Mouse (Mus musculus): ENCODE data around the gene Nt5c3b.

The Nt5c3b gene

GRCm38 (mm10) chr11:100421537-100421936, 20.1 kb downstream of the Nt5c3b start:
- TF ChIP-seq POU5F1 (IDR thresholded peaks at IDR 0.05; ENCODE audit: borderline replicate concordance, low read length), result no peak
- no peak for TF ChIP-seq CTCF (conservative IDR thresholded peaks at IDR 0.05; ENCODE audit: low read length)
- TF ChIP-seq NANOG (IDR thresholded peaks at IDR 0.05; ENCODE audit: borderline replicate concordance, low read length), result no peak
- peaks cover 23% of the 10 kb centered on the region for H3K36me3 ChIP-seq (ENCODE audit: insufficient read depth, low read length)
- peaks cover 41% of the 10 kb centered on the region for H3K27me3 ChIP-seq (ENCODE audit: insufficient read depth, low read length)
- no peaks in the 10 kb centered on the region for H3K9me3 ChIP-seq (ENCODE audit: low read length)
- peaks cover 64% of the 10 kb centered on the region for H3K4me1 ChIP-seq (replicated peaks; ENCODE audit: low read depth, low read length)
- H3K4me3 ChIP-seq (replicated peaks; ENCODE audit: low read length), result peak overlapping the region; percentile 68

DNA sequence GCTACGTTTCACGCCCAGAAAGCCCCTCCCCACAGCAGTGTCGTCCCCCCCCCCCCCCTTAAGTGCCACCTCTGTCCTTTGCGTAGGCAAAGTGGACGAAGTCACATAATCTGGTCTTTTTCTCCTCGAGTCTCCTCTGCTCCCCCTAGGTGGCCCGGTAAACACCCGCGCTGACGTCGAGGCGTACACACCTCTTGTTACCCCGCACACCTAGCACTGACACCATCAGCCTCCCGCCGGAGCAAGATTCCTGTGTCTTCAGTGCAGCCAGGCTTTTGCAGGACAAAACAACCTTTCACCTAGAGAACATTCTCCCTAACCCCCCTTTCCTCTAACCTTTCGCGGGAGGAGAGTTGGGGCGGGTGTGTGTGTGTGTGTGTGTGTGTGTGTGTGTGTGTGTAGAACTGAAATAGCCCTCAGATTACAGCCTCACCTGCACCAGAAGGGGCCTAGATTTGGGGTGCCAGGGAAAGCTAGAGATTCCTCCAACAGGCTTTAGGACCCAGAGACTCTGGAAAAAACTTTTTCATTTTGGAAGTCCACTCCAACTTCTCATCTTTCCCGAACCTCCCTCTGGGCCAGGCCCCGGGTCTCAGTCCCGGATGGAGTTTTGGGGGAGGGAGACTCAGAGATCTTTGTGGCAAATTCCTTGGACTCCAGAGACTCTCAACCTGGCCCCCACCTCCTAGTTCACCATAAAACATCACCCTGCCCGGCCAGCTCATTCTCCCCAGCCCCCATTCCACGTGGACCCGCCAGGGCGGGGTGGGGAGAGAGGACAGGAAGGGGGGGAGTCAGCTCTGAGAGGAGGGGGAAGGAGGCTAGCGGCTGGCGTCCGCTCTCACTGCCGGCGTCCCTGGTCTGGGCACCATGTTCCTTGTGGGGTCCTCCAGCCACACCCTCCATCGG, 26.4 kb downstream of the Nt5c3b start, which contains the start of gene Fkbp10:
TSS of gene Fkbp10 (plus strand) at position 784 of the 909 bp plus-strand sequence.
- Histone ChIP-seq H3K4me3 (replicated peaks; ENCODE audit: low read length) (peak within 1 kb of the TSS; percentile 81), H3K9me3 (ENCODE audit: low read length) (no peaks in the 10 kb centered on the region), H3K4me1 (replicated peaks; ENCODE audit: low read depth, low read length) (peaks cover 69% of the 10 kb centered on the region), H3K27me3 (ENCODE audit: insufficient read depth, low read length) (peaks cover 50% of the 10 kb centered on the region), H3K36me3 (ENCODE audit: insufficient read depth, low read length) (peaks cover 16% of the 10 kb centered on the region)
- TF ChIP-seq NANOG (IDR thresholded peaks at IDR 0.05; ENCODE audit: borderline replicate concordance, low read length) (no peak), CTCF (conservative IDR thresholded peaks at IDR 0.05; ENCODE audit: low read length) (no peak), POU5F1 (IDR thresholded peaks at IDR 0.05; ENCODE audit: borderline replicate concordance, low read length) (no peak)

DNA sequence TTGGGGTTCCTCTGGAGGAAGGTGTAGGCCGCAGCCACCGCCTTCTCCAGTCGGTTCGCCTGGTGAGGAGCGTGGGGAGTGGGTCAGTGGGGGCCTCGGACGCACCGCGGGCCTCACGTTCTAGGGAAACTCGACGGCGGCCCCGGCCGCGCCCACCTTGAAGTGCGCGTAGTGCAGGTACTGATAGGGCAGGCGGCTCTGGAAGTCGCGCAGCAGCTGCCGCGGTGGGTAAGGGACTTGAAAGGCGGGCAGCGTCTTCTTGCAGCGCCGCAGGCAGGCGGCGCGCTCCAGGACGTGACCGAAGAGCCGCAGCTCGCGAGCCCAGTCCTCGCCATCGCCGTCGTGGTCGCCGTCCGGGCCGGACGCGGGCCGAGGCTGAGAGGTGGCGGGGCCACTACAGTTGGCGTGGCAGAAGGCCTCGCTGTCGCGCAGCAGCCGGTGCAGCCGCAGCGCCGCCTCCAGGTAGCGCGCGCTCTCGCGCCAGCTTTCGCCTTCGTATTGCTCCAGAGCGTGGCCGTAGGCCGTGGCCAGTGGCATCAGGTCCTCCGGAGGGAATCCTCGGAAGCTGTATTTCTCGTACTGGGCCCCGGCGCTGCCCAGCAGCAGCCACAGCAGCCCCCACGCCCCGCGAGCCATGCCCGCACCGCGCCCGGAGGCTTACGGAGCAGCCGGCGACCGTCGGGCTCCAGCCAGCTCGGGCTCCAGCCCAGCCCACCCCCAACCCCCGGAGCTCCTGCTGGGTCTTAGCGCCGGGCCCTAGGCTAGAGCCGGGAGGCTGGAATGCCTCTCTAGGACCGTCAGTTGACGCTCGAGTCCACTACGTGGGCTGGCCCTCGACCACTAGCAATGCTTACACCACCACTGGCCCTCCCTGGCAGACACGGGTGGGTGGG, 27.3 kb downstream of the Nt5c3b start, which contains the start of gene P3h4:
TSS of gene P3h4 (minus strand) at position 816 of the 893 bp plus-strand sequence.
- peaks cover 71% of the 10 kb centered on the region for H3K4me1 ChIP-seq (replicated peaks; ENCODE audit: low read depth, low read length)

GRCm38 (mm10) chr11:100413541-100413940, 28.1 kb downstream of the Nt5c3b start:
- H3K4me3 ChIP-seq (replicated peaks; ENCODE audit: low read length), result peak overlapping the region; percentile 81
- TF ChIP-seq POU5F1 (IDR thresholded peaks at IDR 0.05; ENCODE audit: borderline replicate concordance, low read length) (no peak), CTCF (conservative IDR thresholded peaks at IDR 0.05; ENCODE audit: low read length) (no peak), NANOG (IDR thresholded peaks at IDR 0.05; ENCODE audit: borderline replicate concordance, low read length) (no peak)

More for the DNA sequence above, 27.3 kb downstream of the Nt5c3b start, which contains the start of gene P3h4:
- H3K27me3 ChIP-seq (ENCODE audit: insufficient read depth, low read length), result peaks cover 50% of the 10 kb centered on the region
- peaks cover 22% of the 10 kb centered on the region for H3K36me3 ChIP-seq (ENCODE audit: insufficient read depth, low read length)
- H3K9me3 ChIP-seq (ENCODE audit: low read length), result no peaks in the 10 kb centered on the region
- H3K4me3 ChIP-seq (replicated peaks; ENCODE audit: low read length), result peak within 1 kb of the TSS; percentile 81
- no peak for TF ChIP-seq CTCF (conservative IDR thresholded peaks at IDR 0.05; ENCODE audit: low read length)
- TF ChIP-seq NANOG (IDR thresholded peaks at IDR 0.05; ENCODE audit: borderline replicate concordance, low read length), result no peak
- no peak for TF ChIP-seq POU5F1 (IDR thresholded peaks at IDR 0.05; ENCODE audit: borderline replicate concordance, low read length)

GRCm38 (mm10) chr11:100411736-100412135, 29.9 kb downstream of the Nt5c3b start:
- H3K9me3 ChIP-seq (ENCODE audit: low read length), result no peaks in the 10 kb centered on the region
- H3K4me3 ChIP-seq (replicated peaks; ENCODE audit: low read length), result peak overlapping the region; percentile 57
- H3K4me1 ChIP-seq (replicated peaks; ENCODE audit: low read depth, low read length), result peaks cover 93% of the 10 kb centered on the region
- peaks cover 41% of the 10 kb centered on the region for H3K27me3 ChIP-seq (ENCODE audit: insufficient read depth, low read length)
- no peak for TF ChIP-seq CTCF (conservative IDR thresholded peaks at IDR 0.05; ENCODE audit: low read length)
- no peak for TF ChIP-seq NANOG (IDR thresholded peaks at IDR 0.05; ENCODE audit: borderline replicate concordance, low read length)
- no peak for TF ChIP-seq POU5F1 (IDR thresholded peaks at IDR 0.05; ENCODE audit: borderline replicate concordance, low read length)
- peaks cover 37% of the 10 kb centered on the region for H3K36me3 ChIP-seq (ENCODE audit: insufficient read depth, low read length)

More at GRCm38 (mm10) chr11:100413541-100413940, 28.1 kb downstream of the Nt5c3b start:
- H3K9me3 ChIP-seq (ENCODE audit: low read length), result no peaks in the 10 kb centered on the region
- peaks cover 78% of the 10 kb centered on the region for H3K4me1 ChIP-seq (replicated peaks; ENCODE audit: low read depth, low read length)
- H3K36me3 ChIP-seq (ENCODE audit: insufficient read depth, low read length), result peaks cover 29% of the 10 kb centered on the region
- peaks cover 50% of the 10 kb centered on the region for H3K27me3 ChIP-seq (ENCODE audit: insufficient read depth, low read length)

- peaks cover 86% of the 10 kb centered on the region for H3K4me1 ChIP-seq (replicated peaks; ENCODE audit: low read depth, low read length)
- H3K9me3 ChIP-seq (ENCODE audit: low read length), result no peaks in the 10 kb centered on the region
- TF ChIP-seq CTCF (conservative IDR thresholded peaks at IDR 0.05; ENCODE audit: low read length), result no peak
- TF ChIP-seq POU5F1 (IDR thresholded peaks at IDR 0.05; ENCODE audit: borderline replicate concordance, low read length), result no peak
- TF ChIP-seq NANOG (IDR thresholded peaks at IDR 0.05; ENCODE audit: borderline replicate concordance, low read length), result no peak
- peaks cover 37% of the 10 kb centered on the region for H3K36me3 ChIP-seq (ENCODE audit: insufficient read depth, low read length)
- H3K27me3 ChIP-seq (ENCODE audit: insufficient read depth, low read length), result peaks cover 22% of the 10 kb centered on the region
- H3K4me3 ChIP-seq (replicated peaks; ENCODE audit: low read length), result no peak overlapping the region
Observed at GRCm38 (mm10) chr11:100409686-100410085, 31.9 kb downstream of the Nt5c3b start.

- H3K36me3 ChIP-seq (ENCODE audit: insufficient read depth, low read length), result peaks cover 37% of the 10 kb centered on the region
- no peak overlapping the region for H3K4me3 ChIP-seq (replicated peaks; ENCODE audit: low read length)
- TF ChIP-seq CTCF (conservative IDR thresholded peaks at IDR 0.05; ENCODE audit: low read length) (no peak), POU5F1 (IDR thresholded peaks at IDR 0.05; ENCODE audit: borderline replicate concordance, low read length) (no peak), NANOG (IDR thresholded peaks at IDR 0.05; ENCODE audit: borderline replicate concordance, low read length) (no peak)
- peaks cover 85% of the 10 kb centered on the region for H3K4me1 ChIP-seq (replicated peaks; ENCODE audit: low read depth, low read length)
- no peaks in the 10 kb centered on the region for H3K9me3 ChIP-seq (ENCODE audit: low read length)
- peaks cover 19% of the 10 kb centered on the region for H3K27me3 ChIP-seq (ENCODE audit: insufficient read depth, low read length)
Observed at GRCm38 (mm10) chr11:100408835-100409462, 32.7 kb downstream of the Nt5c3b start.

All from E14TG2a.4 (cell line).